Mouse (Mus musculus): Measurements from ENCODE around the gene Plpp7. TPM values are rescaled to one million over a fixed set of nuclear protein-coding genes. Genes with fewer than 3 reads are reported as not detected.

Gene Plpp7
- polyA plus RNA-seq, 2 experiments = 1.1 to 1.4 TPM

- ATAC-seq (ENCODE audit: insufficient read depth) (peak; percentile 27), DNase-seq (ENCODE audit: low read depth in 3 of 3, low spot score in 3 of 3) (peak; percentile 88 to 91 (median 90))
- Histone ChIP-seq H3K27ac (peak overlapping the region; percentile 100), H3K4me3 (ENCODE audit: insufficient read depth in 1 of 2, low read depth in 2 of 2, low read length in 2 of 2) (0 out of 4 replicates have a peak overlapping the region, but pooled peaks of 1 of the 2 experiments have one; percentile 1), H3K9ac (replicated peaks) (0 out of 2 replicates have a peak overlapping the region, but pooled peaks have one; percentile 43), H3K9me3 (ENCODE audit: control insufficient read depth, low read length) (no peaks in the 10 kb centered on the region), H3K4me1 (replicated peaks; ENCODE audit: control insufficient read depth in 2 of 2, insufficient read depth in 2 of 2, low read length in 1 of 2) (peaks cover 51 to 52% of the 10 kb centered on the region in 2 experiments), H3K4me2 (ENCODE audit: low read depth) (peak overlapping the region; percentile 49), H3K27me3 (ENCODE audit: control insufficient read depth, insufficient read depth, low read length) (no peaks in the 10 kb centered on the region), H3K36me3 (replicated peaks; ENCODE audit: control insufficient read depth, insufficient read depth, low read depth) (no peaks in the 10 kb centered on the region)
- no peak for TF ChIP-seq EP300 (IDR thresholded peaks at IDR 0.05; ENCODE audit: low read depth)
- 3% methylated on average over 12 of the region's 12 CpGs for WGBS (ENCODE audit: insufficient replicate concordance)
These were observed 37.3 kb downstream of the Plpp7 start for GRCm38 (mm10) chr2:32132567-32132992.

GRCm38 (mm10) chr2:32134039-32134438 is 38.7 kb downstream of the Plpp7 start:
- Histone ChIP-seq H3K4me2 (ENCODE audit: low read depth) (no peak overlapping the region), H3K27ac (no peak overlapping the region), H3K9ac (replicated peaks) (no peak overlapping the region), H3K4me3 (ENCODE audit: insufficient read depth in 1 of 2, low read depth in 2 of 2, low read length in 2 of 2) (no peak overlapping the region), H3K9me3 (ENCODE audit: control insufficient read depth, low read length) (no peaks in the 10 kb centered on the region), H3K36me3 (replicated peaks; ENCODE audit: control insufficient read depth, insufficient read depth, low read depth) (no peaks in the 10 kb centered on the region), H3K27me3 (ENCODE audit: control insufficient read depth, insufficient read depth, low read length) (no peaks in the 10 kb centered on the region), H3K4me1 (replicated peaks; ENCODE audit: control insufficient read depth in 2 of 2, insufficient read depth in 2 of 2, low read length in 1 of 2) (peaks cover 47 to 49% of the 10 kb centered on the region in 2 experiments)
- peak; percentile 71 to 81 (median 73) for DNase-seq (ENCODE audit: low read depth in 3 of 3, low spot score in 3 of 3)
- peak; percentile 95 for TF ChIP-seq CTCF (IDR thresholded peaks at IDR 0.05; ENCODE audit: low read depth)
- no peak for TF ChIP-seq EP300 (IDR thresholded peaks at IDR 0.05; ENCODE audit: low read depth)
- ATAC-seq (ENCODE audit: insufficient read depth) = no peak
- 3% methylated on average over 2 of the region's 2 CpGs for WGBS (ENCODE audit: insufficient replicate concordance)

GRCm38 (mm10) chr2:32137667-32138266 is 42.4 kb downstream of the Plpp7 start:
- no peaks in the 10 kb centered on the region for H3K36me3 ChIP-seq (replicated peaks; ENCODE audit: control insufficient read depth, insufficient read depth, low read depth)
- WGBS (ENCODE audit: insufficient replicate concordance) = under 1% methylated on average over 40 of the region's 40 CpGs
- H3K4me3 ChIP-seq (ENCODE audit: insufficient read depth in 1 of 2, low read depth in 2 of 2, low read length in 2 of 2) = peak overlapping the region; percentile 84 to 92
- H3K9ac ChIP-seq (replicated peaks) = peak overlapping the region; percentile 88
- peak overlapping the region; percentile 97 for H3K27ac ChIP-seq
- no peaks in the 10 kb centered on the region for H3K27me3 ChIP-seq (ENCODE audit: control insufficient read depth, insufficient read depth, low read length)
- DNase-seq (ENCODE audit: low read depth in 3 of 3, low spot score in 3 of 3) = peak; percentile 100
- H3K9me3 ChIP-seq (ENCODE audit: control insufficient read depth, low read length) = no peaks in the 10 kb centered on the region
- peak; percentile 94 for ATAC-seq (ENCODE audit: insufficient read depth)
- peaks cover 16 to 17% of the 10 kb centered on the region in 2 experiments for H3K4me1 ChIP-seq (replicated peaks; ENCODE audit: control insufficient read depth in 2 of 2, insufficient read depth in 2 of 2, low read length in 1 of 2)
- H3K4me2 ChIP-seq (ENCODE audit: low read depth) = peak overlapping the region; percentile 98
- TF ChIP-seq CTCF (IDR thresholded peaks at IDR 0.05; ENCODE audit: low read depth) (no peak), EP300 (IDR thresholded peaks at IDR 0.05; ENCODE audit: low read depth) (peak; percentile 52)

GRCm38 (mm10) chr2:32139377-32139776 is 44.0 kb downstream of the Plpp7 start:
- H3K4me1 ChIP-seq (replicated peaks; ENCODE audit: control insufficient read depth in 2 of 2, insufficient read depth in 2 of 2, low read length in 1 of 2) = peaks cover 10 to 14% of the 10 kb centered on the region in 2 experiments
- no peaks in the 10 kb centered on the region for H3K9me3 ChIP-seq (ENCODE audit: control insufficient read depth, low read length)
- H3K27ac ChIP-seq = no peak overlapping the region
- DNase-seq (ENCODE audit: low read depth in 3 of 3, low spot score in 3 of 3) (no peak), ATAC-seq (ENCODE audit: insufficient read depth) (no peak)
- H3K9ac ChIP-seq (replicated peaks) = no peak overlapping the region
- H3K27me3 ChIP-seq (ENCODE audit: control insufficient read depth, insufficient read depth, low read length) = no peaks in the 10 kb centered on the region
- no peak overlapping the region for H3K4me3 ChIP-seq (ENCODE audit: insufficient read depth in 1 of 2, low read depth in 2 of 2, low read length in 2 of 2)
- WGBS (ENCODE audit: insufficient replicate concordance) = 73% methylated on average over 5 of the region's 5 CpGs
- H3K4me2 ChIP-seq (ENCODE audit: low read depth) = no peak overlapping the region
- no peak for TF ChIP-seq EP300 (IDR thresholded peaks at IDR 0.05; ENCODE audit: low read depth)
- TF ChIP-seq CTCF (IDR thresholded peaks at IDR 0.05; ENCODE audit: low read depth) = no peak
- H3K36me3 ChIP-seq (replicated peaks; ENCODE audit: control insufficient read depth, insufficient read depth, low read depth) = no peaks in the 10 kb centered on the region

- Histone ChIP-seq H3K27me3 (ENCODE audit: control insufficient read depth, insufficient read depth, low read length) (no peaks in the 10 kb centered on the region), H3K9me3 (ENCODE audit: control insufficient read depth, low read length) (no peaks in the 10 kb centered on the region), H3K4me1 (replicated peaks; ENCODE audit: control insufficient read depth in 2 of 2, insufficient read depth in 2 of 2, low read length in 1 of 2) (peaks cover 20 to 23% of the 10 kb centered on the region in 2 experiments), H3K36me3 (replicated peaks; ENCODE audit: control insufficient read depth, insufficient read depth, low read depth) (no peaks in the 10 kb centered on the region), H3K4me3 (ENCODE audit: insufficient read depth in 1 of 2, low read depth in 2 of 2, low read length in 2 of 2) (no peak overlapping the region), H3K9ac (replicated peaks) (no peak overlapping the region), H3K27ac (no peak overlapping the region), H3K4me2 (ENCODE audit: low read depth) (no peak overlapping the region)
- 53% methylated on average over 4 of the region's 4 CpGs for WGBS (ENCODE audit: insufficient replicate concordance)
- ATAC-seq (ENCODE audit: insufficient read depth) (no peak), DNase-seq (ENCODE audit: low read depth in 3 of 3, low spot score in 3 of 3) (no peak)
- no peak for TF ChIP-seq CTCF (IDR thresholded peaks at IDR 0.05; ENCODE audit: low read depth)
- TF ChIP-seq EP300 (IDR thresholded peaks at IDR 0.05; ENCODE audit: low read depth) = no peak
These were observed 45.2 kb downstream of the Plpp7 start for GRCm38 (mm10) chr2:32140498-32140934.

Data from liver, embryonic 14.5 days (tissue).